Mouse (Mus musculus): ENCODE results near the gene Dap.

- TF ChIP-seq POLR2A (IDR thresholded peaks at IDR 0.05; ENCODE audit: low read depth, low read length) = no peak
- TF ChIP-seq CTCF (IDR thresholded peaks at IDR 0.05; ENCODE audit: borderline replicate concordance, insufficient read depth, low read length) = no peak
These were observed 45.4 kb downstream of the Dap start for GRCm38 (mm10) chr15:31269558-31269957.

Measured in embryonic fibroblast, embryonic 13.5 days (primary cell).